Mouse (Mus musculus) brain, embryonic 14.5 days (tissue): Measurements from ENCODE around the gene Slit3. TPM values are rescaled to one million over a fixed set of nuclear protein-coding genes. Genes with fewer than 3 reads are reported as not detected.
A peak's percentile ranks its signal among the peaks of the same experiment; 100 is the strongest.

ENCODE experiments used
- DNase-seq: peaks from one replicate; pipeline ENCODE4 v3.0.0-alpha.2; 2011; ENCODE audit warnings: low read depth
- CTCF ChIP-seq: fragments of 200-500 bp; IDR thresholded peaks from 2 replicates; pipeline ENCODE4 v1.5.1; 2012; ENCODE audit warnings: inconsistent platforms, mild to moderate bottlenecking, moderate library complexity, borderline replicate concordance; ENCODE audit not compliant: insufficient read depth, insufficient read length; ENCODE audit errors: extremely low read depth
- POLR2A ChIP-seq: fragments of 200-500 bp; IDR thresholded peaks from 2 replicates; pipeline ENCODE4 v1.6.1; 2012; ENCODE audit warnings: mild to moderate bottlenecking, inconsistent platforms, borderline replicate concordance; ENCODE audit not compliant: poor library complexity, insufficient read depth, insufficient read length, severe bottlenecking; ENCODE audit errors: extremely low read depth
- polyA plus RNA-seq: library from polyadenylated mRNA; depleted of rRNA; stranded (reverse); fragments of >200 nt; gene quantifications from 2 replicates; pipeline ENCODE4 v1.2.3, GENCODE M21; 2012

Slit3 gene
- polyA plus RNA-seq, 1 experiment, result 9.3 TPM

DNA sequence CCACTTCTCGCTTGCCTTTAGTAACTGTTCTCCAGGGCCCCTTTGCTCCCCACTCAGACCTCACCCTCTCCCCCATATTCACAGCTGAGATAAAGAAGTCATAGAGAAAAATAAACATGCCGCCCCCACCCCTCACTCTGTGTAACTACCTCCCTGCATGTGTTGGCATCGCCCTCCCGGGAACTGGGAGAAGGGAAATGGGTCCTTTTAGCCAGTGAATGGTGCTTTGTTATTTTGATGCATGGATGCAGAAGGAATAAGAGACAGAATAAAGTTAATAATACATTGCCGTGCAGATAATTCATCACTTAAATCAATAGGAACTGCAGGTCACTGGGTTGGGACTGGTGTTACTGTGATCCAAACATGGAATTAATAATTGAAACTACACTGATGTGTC, 298.0 kb downstream of the Slit3 start:
- TF ChIP-seq CTCF (no peak), POLR2A (no peak)
- DNase-seq, result no peak

GRCm38 (mm10) chr11:35421728-35422127, 300.7 kb downstream of the Slit3 start:
- DNase-seq, result no peak
- TF ChIP-seq POLR2A, result no peak
- TF ChIP-seq CTCF, result no peak

GRCm38 (mm10) chr11:35428036-35428435, 307.0 kb downstream of the Slit3 start:
- DNase-seq, result no peak
- TF ChIP-seq POLR2A (no peak), CTCF (no peak)

GRCm38 (mm10) chr11:35431130-35431529, 310.1 kb downstream of the Slit3 start:
- no peak for DNase-seq
- TF ChIP-seq POLR2A (no peak), CTCF (no peak)

DNA sequence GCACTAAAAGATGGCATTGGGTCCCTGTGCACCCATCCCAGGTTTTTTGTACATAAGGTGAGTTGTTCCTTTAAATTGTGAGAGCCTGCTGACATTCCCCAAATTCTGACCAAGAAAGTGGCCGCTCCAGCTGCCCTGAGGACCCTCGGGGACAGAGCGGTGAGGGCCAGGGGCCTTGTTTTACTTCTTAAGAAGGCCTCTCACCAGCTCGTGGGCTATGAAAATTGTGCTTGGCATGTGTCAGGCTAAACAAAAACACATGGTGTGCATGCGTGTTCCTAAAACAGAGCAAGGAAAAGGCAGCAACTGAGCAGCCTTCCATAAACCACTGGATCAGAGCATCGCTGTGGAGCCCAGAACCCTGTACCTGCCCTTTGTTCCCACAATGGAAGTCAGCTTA, 316.5 kb downstream of the Slit3 start:
- TF ChIP-seq CTCF (no peak), POLR2A (no peak)
- no peak for DNase-seq

DNA sequence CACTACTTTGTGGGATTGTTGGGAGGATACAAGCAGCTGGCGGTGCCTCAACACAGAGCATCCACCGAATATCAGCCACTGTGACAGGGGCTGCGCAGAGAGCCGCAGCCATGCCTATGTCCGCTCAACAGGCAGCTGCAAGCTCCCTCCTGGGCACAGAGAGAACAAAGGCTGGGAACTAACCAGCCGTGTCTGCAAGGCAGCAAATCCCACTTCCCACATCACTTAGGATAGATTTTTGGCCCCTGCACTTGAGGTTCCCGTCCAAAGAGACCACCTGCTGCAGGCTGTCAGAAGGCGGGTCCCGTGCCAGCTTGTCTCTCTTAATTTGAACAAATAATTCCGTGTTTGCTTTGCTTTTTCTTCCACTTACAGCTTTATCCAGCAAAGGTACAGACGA, 319.2 kb downstream of the Slit3 start:
- DNase-seq, result peak; percentile 87
- TF ChIP-seq POLR2A (no peak), CTCF (no peak)

- no peak for DNase-seq
- TF ChIP-seq CTCF (no peak), POLR2A (no peak)
Measured at GRCm38 (mm10) chr11:35444489-35445100, 323.6 kb downstream of the Slit3 start.

DNA sequence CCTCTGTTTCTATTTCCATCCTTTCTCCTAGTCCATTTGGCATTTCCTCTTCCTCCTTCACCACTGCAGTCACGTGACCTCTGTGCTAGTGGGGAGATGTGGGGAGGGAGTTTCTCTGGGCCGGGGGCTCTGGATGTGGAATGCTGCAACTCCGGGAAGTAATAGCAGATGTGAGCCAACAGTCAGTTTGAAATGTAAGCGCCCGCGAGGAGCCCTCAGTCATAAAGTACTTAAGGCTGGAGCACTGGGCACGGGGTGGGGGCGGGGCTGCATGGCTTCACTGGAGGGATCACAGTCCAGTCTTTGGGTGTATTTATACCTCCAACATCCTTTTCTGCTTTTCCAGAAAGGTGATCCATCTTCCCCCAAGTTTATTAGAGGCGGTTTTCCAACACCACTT, 326.9 kb downstream of the Slit3 start:
- no peak for TF ChIP-seq POLR2A
- no peak for TF ChIP-seq CTCF

DNA sequence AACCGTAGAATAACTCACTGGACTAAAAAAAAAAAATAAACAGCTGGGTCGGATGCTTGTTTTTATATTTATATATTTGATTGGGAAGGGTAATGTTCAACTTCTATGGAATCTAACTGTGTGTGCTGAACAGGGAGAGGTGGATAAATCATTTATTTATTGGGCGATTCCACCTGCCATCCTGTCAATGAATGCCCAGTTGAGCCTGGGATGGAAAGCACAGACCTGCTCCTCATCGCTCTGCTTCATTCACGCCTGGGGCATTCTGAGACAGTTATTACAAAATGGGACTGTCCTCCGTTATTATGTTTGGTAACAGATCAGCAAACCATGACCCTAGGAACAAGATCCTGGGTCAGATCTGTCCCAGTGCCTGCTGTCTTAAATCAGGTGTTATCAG, 328.2 kb downstream of the Slit3 start:
- TF ChIP-seq CTCF (no peak), POLR2A (no peak)
- no peak for DNase-seq

More for the DNA sequence above, 326.9 kb downstream of the Slit3 start:
- DNase-seq, result no peak

DNA sequence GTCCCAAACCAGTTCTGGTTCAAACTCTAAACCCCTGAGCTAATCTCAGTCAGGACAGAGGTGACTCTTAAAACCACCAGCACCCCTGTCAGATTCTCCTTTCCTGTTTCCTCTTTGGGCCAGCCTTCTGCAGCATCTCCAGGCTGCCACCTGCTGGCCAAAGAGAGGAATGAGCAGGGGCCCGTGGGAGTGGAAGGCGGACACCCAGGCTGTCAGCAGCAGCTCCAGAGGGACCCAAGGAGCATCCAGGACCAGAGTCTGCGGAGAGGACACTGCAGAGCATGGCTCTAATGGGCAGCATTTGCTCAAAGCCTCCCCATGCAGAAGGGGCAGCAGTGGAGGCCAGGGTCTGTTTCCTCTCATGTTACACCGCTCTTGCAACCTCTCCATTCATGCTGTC, 330.6 kb downstream of the Slit3 start:
- TF ChIP-seq POLR2A (no peak), CTCF (peak; percentile 91)
- peak; percentile 65 for DNase-seq

GRCm38 (mm10) chr11:35452413-35452812, 331.4 kb downstream of the Slit3 start:
- peak; percentile 92 for TF ChIP-seq CTCF
- TF ChIP-seq POLR2A, result no peak
- peak; percentile 81 for DNase-seq

DNA sequence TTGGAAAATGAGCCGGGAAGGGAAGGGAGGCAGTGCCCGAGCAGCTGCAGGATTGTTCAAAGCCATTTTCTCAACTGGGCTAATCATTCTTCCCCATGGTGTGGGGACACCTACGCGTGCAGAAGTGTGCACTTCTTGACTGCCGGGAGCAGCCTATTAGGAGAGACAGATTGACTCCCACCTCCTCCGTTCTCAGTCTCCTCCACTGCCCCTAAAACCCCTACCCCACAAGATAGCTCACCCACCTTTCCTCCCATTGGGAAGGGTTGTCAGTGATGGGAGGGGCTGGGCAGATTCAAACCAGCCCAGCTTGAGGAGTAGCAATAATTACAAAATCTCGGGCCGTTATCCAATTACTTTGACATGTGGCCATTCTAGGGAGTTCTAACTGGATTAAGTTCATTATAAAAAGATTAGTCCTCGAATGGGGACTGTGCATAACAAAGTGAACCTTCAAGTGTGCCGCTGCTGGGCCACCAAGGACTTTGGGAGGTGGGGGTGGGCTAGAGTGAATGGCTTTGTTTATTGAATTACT, 333.2 kb downstream of the Slit3 start:
- TF ChIP-seq CTCF (no peak), POLR2A (no peak)
- peak; percentile 88 for DNase-seq

GRCm38 (mm10) chr11:35454781-35455180, 333.8 kb downstream of the Slit3 start:
- TF ChIP-seq POLR2A (no peak), CTCF (no peak)
- DNase-seq, result no peak

GRCm38 (mm10) chr11:35458068-35458467, 337.0 kb downstream of the Slit3 start:
- TF ChIP-seq CTCF, result no peak
- no peak for TF ChIP-seq POLR2A
- DNase-seq, result no peak
